Mouse (Mus musculus): ENCODE data around the gene Fam205a3.
"Not testable (repeated sequence)": the region's sequence is repeated elsewhere in the genome, so short reads cannot be mapped to it uniquely, and the experiment has no call there.

Fam205a3 gene

GRCm38 (mm10) chr4:42318034-42318433, at the start of gene Fam205a3:
TSS of gene Fam205a3 (plus strand) at chr4:42318334.
- DNase-seq: not testable (repeated sequence)

- not testable (repeated sequence) for DNase-seq
Measured at GRCm38 (mm10) chr4:42293967-42294366, 24.2 kb upstream of the Fam205a3 start, which contains the start of gene Gm21953. TSS of gene Gm21953 (plus strand) at chr4:42294267.

Data from thymus, postnatal 4 days (tissue).